Mouse (Mus musculus) erythroid progenitor cell, adult 5-6 weeks (primary cell): ENCODE measurements around the gene Tbcd. TPM values are rescaled to one million over a fixed set of nuclear protein-coding genes. Genes with fewer than 3 reads are reported as not detected.

Experiments
- ATAC-seq: replicated peaks from 2 replicates; pipeline ENCODE4 v1.8.0; 2016; ENCODE audit warnings: moderate number of reproducible peaks, mild to moderate bottlenecking, moderate TSS enrichment, inconsistent platforms; ENCODE audit not compliant: poor library complexity, low FRiP score, severe bottlenecking
- total RNA-seq, 2 experiments: library from RNA; stranded (forward) in 1 of 2; stranded (reverse) in 1 of 2; fragments of 150-400 nt in 1 of 2; fragments of 186-747, 209-891 nt in 1 of 2; gene quantifications; 2 replicates each; pipeline versions ENCODE4 v1.2.3 to v1.2.4; 2015 to 2017; ENCODE audit warnings: low replicate concordance in 2 of 2

The Tbcd gene
- total RNA-seq, 2 experiments from 2014 or later, result 84.7 to 90.7 TPM

GRCm38 (mm10) chr11:121520761-121521160, 69.0 kb downstream of the Tbcd start:
- ATAC-seq, result no peak

GRCm38 (mm10) chr11:121522156-121522762, 70.5 kb downstream of the Tbcd start:
- no peak for ATAC-seq

DNA sequence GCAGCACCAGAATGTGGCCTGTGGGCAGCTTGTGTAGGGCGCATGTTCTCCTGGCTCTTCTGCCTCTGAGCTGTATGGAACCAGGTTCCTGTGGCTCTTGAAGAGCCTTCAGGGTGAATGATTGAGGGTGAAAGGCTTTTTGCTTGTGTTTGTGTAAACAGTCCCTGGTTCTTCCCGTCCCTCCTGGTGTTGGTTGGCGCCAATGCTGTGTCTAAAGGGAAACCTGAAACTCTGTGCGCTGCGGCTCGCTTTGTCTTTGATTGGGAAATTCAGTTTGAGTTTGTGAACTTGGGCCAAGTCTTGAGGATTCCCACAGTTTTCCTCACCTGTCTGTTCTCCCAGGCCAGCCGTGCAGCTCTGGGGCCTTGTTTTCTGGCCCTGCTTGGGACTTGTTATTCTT, 72.4 kb downstream of the Tbcd start:
- no peak for ATAC-seq

DNA sequence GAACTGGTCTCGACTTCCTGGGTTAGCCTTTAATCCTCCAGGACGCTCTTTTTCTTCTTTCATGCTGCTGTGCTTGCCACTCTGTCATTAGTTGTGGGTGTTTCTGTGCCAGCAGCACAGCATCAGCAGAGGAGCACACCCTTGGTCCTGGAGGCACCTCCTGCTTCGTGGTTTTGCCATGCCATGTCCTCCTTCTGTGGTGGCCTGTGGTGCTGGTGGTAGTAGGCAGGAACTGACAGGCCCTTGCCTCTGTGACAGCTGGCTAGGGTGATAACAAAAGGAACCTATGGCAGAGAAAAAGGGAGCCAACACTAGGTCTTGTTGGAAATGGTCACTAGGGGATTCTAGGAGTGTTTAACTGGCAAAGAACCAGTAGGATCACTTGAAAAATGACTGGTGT, 78.0 kb downstream of the Tbcd start:
- peak; percentile 51 for ATAC-seq

- ATAC-seq, result no peak
Measured at GRCm38 (mm10) chr11:121536528-121536927, 84.8 kb downstream of the Tbcd start.

DNA sequence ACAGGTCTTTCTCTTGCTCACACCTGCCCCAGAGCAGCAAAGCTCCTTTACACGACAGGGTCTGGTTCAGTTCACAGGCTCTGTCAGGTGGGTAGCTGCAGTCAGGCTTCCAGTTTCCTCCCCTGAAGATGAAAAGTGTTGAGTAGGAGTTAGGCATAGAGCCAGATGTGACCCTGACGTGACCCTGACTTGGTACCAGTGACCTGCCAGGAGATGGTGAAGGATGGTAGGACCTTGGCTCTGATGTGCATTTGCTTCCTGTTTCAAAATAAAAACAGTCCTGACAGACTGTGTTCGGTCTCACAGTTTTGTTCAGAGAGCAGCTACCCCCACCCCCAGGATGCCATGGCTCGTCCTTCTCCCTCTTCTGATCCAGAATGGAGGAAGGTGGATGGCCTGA, 90.7 kb downstream of the Tbcd start:
- no peak for ATAC-seq

DNA sequence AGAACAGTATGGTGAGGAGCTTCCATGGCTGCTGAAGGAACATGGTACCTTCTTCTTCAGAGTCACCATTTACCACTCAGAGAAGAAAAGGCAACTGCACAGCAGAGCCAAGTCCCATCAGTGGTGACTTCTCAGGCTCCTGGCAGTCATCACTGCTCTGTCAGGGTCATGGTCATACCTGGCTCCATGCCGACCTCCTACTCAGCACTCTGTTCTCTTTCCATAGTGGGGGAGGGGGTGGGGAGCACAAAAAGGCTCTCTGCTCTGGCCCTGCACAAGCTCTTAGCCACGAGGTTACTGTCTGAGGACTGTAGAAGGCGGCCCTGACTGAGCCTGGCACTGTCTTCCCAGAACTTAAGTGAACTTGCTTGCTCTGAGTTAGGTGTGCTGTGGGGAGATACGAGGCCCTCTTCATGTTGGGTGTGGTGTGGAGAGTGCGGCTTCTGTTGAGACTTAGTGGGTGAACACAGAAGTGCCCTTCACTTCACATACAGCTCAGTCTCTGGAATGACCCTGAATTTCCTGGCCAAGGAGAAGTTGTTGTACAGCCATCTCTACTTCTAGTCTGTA, 91.6 kb downstream of the Tbcd start:
- peak; percentile 77 for ATAC-seq

DNA sequence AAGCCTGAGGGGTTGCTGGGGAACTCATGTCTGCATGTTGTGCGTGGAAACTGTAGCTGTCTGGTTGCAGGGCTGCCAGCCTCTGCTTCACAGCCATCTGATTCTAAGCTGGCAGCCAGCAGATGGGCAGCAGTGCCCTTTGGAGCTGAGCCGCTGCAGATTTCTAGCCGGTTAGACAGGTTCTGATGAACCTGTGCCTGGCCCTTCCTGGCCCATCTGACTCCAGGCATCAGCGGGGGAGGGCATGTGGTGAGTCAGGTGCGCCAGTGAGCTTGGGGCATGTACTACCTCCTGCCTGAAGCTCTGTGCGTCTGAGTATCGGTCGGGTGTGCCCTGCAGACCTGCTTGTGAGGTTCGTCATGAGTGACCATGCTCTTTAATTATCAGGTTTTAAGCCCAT, 92.2 kb downstream of the Tbcd start:
- ATAC-seq, result peak; percentile 9; the same call in 1 of the 2 replicates

DNA sequence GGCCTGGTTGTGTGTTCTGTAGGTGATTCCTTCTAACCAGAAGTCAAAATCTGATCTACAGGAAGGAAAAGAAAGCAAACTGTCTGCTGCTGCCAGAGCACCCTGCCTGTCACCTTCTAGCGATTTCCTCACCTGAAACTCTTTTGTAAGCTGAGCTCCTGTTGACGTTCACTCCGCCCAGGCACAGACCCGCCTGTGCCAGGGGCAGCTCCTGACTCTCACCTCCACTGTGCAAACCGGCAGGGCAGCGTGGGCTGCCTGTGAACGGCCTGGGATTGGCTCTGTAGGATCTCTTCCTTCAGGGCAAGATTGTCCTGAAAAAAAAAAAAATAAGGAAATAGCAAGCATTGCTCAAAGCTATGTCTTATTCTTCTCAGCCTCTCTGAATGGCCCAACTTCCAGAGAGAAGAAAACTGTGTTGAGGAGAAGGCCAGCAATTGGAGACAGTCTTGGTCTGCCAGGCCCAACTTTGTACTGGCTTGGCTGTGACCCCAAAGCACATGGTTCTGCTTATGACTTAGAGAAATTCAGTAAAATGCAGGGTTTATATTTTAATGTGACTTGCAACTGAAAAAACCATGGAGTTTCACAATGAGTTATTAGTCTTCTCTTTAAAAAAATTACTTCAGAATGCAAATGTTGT, 93.1 kb downstream of the Tbcd start:
- no peak for ATAC-seq

- no peak for ATAC-seq
Measured at GRCm38 (mm10) chr11:121545398-121546034, 93.8 kb downstream of the Tbcd start.

GRCm38 (mm10) chr11:121547234-121547633, 95.5 kb downstream of the Tbcd start:
- peak; percentile 40 for ATAC-seq

- ATAC-seq, result peak; percentile 55
Measured at GRCm38 (mm10) chr11:121547925-121548324, 96.2 kb downstream of the Tbcd start.

GRCm38 (mm10) chr11:121548996-121549842, 97.5 kb downstream of the Tbcd start:
- ATAC-seq, result peak; percentile 66

DNA sequence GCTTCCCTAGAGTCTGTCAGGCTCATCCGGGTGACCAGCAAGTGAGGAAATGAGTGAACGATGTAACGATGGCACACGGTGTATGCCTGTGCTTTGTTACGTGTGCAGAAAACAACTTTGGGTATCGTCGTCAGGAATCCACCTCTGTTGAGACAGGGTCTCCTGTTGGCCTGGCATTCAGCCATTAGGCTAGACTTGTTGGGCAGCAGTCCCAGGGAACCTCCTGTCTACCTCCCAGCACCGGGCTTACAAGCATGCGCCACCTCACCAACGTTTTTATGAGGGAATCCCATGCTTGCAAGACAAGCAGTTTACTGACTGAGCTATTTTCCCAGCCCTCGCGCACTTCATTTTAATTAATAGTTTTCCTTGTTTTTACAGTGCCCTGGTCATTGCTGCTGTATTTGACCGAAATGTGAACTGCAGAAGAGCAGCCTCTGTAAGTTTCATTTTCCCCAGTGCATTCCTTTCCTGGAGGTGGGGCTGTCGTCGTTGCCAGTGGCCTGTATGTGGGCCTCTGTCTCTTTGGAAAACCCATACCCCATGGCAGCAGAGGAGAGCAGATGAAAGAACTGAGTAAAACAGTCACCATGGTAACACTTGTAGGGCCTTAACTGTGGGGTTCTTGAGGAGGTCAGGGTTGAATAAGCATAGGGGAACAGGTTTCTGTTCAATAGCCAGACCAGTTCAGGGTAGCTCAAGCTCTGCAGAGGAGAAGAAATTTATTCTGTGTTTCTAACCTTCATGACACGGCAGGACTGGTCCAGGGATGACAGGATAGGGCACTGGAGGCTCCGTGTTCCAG, 98.3 kb downstream of the Tbcd start:
- 0 out of 2 replicates have a peak, but pooled peaks have one; percentile 8 for ATAC-seq

DNA sequence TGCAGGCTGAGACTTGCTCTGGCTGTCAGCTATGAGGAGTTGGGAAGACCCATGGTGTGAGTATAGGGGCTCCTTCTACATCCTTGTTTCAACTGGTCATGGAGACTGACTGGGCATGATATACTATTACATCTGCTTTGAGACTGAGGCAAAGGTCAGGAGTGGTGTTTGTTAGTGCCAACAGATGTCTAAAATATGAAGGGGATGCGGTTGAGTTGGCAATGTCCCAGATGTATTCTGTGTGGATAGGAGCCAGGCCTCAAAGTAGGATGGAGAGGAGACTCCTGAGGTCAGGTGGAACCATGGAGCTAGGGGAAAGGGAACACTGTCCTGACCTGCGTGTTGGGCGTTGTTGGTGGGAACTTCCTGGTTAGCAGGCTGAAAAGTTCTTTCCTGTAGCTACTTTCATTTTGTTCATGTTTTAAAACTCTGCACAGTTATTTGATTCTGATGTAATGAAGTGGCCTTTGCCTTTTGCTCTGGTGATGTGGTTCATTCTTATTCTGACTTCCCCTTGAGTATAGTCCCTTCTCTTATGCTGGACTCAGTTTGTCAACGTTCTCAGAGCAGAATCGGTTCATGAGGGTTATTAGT, 99.6 kb downstream of the Tbcd start:
- no peak for ATAC-seq

GRCm38 (mm10) chr11:121552167-121552566, 100.4 kb downstream of the Tbcd start:
- ATAC-seq, result no peak

DNA sequence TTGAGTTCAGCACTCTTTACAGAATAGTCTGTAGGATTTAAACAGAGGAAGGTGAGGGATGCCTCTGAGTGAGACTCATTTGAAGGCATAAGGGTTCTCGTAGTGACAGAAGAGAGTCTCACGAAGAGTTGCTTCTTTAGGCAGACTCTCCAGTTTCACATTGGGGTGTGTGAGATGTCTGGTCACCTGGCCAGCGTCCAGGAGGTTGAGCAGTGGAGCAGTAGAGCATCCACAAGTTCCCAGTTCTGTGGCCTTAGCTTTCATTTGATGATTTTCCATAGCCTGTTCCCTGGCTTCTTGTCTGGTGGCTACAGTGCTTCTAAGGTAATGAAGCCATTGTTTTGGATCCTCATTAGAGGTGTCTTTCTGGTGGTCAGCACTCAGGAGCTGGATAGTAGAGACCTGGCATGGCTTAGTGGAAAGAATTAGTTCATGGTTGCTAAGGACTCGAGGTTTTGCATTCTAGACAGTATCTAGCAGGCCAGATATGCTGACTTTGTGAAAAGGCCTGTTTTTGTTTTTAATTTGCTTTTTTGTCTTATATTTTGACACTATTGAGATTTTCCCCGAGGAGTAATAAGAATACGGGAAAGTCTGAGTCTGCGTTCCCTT, 101.2 kb downstream of the Tbcd start:
- ATAC-seq, result no peak

GRCm38 (mm10) chr11:121553458-121553857, 101.7 kb downstream of the Tbcd start:
- no peak for ATAC-seq
